Mouse (Mus musculus) gastrocnemius, postnatal 25 days (tissue): ENCODE data around the gene Barx2. TPM values are rescaled to one million over a fixed set of nuclear protein-coding genes. Genes with fewer than 3 reads are reported as not detected.
"Not testable (repeated sequence)": the region's sequence is repeated elsewhere in the genome, so short reads cannot be mapped to it uniquely, and the experiment has no call there.

Experiments used
- DNase-seq: peaks from one replicate; pipeline ENCODE4 v3.0.0; 2022
- long read RNA-seq, 2 experiments: library from polyadenylated mRNA; stranded (forward); transcript quantifications; one replicate each; pipeline ENCODE4 v2.0.0; 2021
- total RNA-seq, 2 experiments: library from RNA; stranded (reverse); gene quantifications; 1 replicate in 1 of 2; 2 replicates in 1 of 2; pipeline ENCODE4 v1.2.3; 2021

Gene Barx2
- total RNA-seq: 10 to 100 TPM in 1 of 2 experiments, 1 to 10 TPM in 1; 3.1 to 18.7 TPM
- long read RNA-seq, experiment 1, partial matches to known transcripts: 1 of 5 reads
- long read RNA-seq, experiment 1, other reads (novel, unspliced or antisense): 2 of 5 reads
- long read RNA-seq, experiment 2, partial matches to known transcripts: 0 of 7 reads
- long read RNA-seq, experiment 2, other reads (novel, unspliced or antisense): 4 of 7 reads

DNA sequence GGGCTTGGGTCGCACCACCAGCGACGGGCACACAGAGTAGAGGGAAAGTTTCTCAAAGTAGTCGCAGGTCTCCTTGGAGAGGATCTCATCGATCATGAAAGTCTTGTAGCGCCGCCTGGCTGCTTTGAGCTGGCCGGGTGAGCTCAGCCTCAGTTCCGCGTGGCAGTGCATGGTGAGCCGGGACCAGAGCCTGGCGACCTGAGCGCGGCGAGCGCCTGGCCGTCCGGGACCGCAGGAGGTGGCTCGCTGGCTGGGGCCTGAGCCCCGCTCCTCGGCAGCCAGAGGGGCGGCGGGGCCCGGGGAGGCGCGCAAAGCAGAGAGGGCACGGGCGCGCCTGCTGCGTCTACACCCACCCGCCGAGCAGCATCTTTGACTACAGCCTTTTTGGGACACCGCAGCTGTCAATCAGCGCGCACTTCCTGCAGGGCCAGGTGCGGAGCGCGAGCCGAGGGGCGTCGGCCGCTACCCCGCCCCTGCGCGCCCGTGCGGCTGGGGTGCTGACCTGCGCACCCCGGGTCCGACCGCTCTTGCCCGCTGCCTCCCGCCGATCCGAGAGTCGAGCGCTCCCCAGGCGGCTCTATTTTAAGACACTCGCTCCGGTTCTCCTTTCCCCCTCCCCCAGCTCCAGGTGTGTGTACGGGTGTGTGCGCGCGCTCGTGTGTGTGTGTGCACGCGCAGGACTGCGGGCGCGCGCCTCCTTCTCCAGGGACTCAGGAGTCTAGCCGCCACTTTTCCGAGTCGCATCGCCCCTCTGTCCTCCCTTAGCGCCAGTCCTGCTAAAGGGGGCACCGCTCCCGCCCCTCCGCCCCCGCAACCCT, at the start of gene Barx2:
Barx2 (minus strand) TSS at position 542 of the 818 bp plus-strand sequence.
- peak; percentile 47 for DNase-seq

DNA sequence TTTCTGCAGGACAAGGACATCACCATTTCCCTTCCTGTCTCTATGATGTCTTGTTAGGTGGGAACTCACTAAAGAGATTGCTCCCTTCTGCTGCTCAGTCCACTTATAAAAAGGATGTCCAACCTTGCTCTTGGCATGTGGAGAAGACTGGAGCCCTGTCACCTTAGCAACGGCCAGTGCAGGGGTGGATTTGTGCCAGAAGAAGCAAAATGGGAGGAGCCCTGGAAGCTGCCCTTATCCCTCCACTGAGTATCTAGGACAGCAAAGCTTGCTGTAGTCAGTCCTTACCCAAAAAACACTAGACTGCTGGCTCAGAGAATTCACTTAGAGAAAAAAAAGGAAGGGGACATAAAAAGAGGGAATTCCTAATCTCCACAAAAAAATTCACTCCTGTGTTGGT, 49.0 kb upstream of the Barx2 start:
- DNase-seq: no peak

DNA sequence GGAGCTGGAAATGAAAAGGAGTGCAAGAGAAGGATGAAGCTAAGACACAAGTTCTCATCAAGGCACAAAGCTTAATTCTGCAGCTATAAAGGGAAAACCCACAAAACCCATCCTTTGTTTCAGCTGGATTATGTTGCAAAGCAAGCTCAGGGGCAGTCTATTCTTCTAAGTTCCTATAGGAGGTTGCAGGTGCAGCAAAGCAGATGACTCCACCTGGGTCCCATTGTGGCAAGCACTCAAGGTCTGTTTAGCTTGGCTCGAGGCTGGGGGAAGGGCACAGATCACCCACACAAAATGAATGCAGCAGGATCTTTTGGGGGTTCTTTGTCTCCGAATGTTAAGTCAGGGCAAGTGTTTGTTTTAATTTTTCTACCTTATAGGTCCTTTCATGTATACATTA, 47.2 kb upstream of the Barx2 start:
- no peak for DNase-seq

DNA sequence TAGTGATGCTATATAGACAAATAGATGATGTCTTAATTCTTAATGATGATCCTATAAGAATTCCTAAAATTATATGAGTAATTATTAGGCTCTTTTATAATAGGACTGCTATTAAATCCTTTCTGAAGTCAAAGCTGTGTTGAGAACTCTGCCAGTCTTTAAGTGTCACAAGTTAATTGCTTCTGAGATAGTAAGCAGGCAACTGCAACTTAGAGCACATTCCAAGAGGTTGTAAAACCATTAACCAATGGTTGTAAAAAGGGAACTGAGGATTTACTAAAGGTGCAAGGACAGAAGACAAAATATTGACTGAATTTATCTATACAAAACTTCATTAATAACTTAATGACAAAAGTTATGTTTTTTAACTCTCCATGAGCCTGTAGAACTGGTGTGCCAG, 44.9 kb upstream of the Barx2 start:
- no peak for DNase-seq

DNA sequence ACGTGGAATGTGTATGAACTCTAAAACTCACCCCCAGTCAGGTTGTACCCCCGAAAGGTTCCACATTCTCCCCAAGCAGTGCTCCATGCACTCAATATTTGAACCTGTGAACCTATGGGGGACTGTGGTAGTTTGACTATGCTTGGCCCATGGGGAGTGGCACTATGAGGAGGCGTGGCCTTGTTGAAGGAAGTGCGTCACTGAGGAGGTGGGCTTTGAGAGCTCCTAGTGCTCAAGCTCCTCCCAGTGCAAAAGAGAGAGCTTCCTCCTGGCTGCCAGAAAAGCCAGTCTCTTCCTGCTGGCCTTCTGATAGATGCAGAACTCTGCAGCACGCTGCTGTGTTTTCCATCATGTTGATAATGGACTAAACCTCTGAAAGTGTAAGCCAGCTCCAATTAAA, 37.2 kb upstream of the Barx2 start:
- no peak for DNase-seq

DNA sequence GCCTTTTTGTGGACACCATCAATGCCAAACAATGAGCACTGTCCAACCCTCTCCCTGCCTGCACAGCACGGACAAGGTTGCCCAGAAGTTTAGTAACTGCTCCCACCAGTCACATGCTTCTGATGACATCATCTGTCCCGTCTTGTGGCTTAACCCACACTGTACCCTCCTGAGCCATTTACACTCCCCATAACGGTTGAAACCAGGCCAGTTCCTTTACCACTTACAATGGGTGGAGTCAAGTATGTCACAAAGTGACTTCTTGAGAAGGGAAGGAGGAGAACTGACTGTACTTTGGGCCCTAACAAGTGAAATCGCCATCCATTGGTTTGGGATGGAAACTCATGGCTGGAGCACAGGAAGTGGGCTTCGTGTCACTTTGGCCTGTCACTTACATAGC, 35.8 kb upstream of the Barx2 start:
- DNase-seq: no peak

DNA sequence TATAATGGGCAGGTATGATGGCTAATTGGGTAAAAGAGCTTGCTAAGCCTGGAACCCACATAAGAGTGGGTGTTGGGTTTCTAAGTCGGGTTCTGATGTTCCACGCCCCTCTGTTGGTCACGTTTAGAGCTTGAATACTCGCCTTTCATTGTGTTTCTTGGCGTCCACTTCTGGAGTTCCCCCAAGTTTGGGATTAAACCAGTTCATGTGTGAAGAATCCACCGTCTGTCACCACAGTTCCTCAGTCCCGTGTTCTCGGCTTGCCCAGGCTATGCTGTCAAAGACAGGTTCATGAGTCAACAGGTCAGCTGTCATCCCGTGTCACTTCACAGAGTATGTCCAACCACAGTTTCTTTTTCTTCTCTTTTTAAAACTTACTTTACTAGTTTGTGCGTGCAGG, 33.8 kb upstream of the Barx2 start:
- DNase-seq: no peak

DNA sequence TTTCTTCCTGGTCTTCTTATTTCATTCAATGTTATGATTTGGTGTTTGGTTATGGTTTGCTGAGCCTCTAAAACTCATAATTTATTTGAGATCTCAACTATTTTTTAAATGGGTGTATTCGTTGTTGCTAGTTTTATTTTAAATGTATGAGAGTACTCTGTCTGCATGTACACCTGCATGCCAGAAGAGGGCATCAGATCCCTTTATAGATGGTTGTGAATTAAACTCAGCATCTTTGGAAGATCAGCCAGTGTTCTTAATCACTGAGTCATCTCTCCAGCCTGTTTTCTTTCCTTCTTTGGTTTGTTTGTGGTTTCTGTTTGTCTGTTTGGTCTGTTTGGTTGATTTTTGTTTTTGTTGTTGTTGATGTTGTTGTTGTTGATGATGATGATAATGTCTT, 29.1 kb upstream of the Barx2 start:
- DNase-seq: no peak

DNA sequence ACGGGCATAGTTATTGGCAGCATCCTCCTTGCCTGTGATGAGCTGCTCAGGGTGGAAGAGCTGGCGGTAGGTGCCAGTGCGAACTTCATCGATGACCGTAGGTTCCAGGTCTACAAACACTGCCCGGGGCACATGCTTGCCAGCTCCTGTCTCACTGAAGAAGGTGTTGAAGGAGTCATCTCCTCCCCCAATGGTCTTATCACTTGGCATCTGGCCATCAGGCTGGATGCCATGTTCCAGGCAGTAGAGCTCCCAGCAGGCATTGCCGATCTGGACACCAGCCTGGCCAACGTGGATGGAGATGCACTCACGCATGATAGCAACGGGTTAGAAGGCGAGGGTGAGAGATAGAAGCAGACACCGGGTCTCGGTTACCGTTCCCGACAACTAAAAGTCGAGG, 23.2 kb upstream of the Barx2 start:
- not testable (repeated sequence) for DNase-seq

DNA sequence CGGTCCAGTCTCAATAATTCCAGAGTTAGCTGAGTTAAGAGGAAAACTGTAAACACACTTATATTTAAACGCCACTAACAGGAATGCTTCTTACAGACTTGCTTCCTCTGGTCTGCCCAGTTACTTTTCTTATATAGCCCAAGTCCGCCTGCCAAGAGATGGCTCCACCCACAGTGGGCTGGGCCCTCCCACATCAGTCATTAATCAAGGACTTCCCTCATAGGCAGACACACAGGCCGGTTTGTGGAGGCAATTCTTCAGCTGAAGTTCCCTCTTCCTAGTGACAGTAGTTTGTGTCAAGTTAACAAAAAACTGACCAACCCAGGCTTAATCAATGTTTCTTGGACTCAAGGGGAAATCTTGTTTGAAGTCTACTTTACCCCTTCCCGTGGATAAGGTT, 18.4 kb upstream of the Barx2 start:
- no peak for DNase-seq

DNA sequence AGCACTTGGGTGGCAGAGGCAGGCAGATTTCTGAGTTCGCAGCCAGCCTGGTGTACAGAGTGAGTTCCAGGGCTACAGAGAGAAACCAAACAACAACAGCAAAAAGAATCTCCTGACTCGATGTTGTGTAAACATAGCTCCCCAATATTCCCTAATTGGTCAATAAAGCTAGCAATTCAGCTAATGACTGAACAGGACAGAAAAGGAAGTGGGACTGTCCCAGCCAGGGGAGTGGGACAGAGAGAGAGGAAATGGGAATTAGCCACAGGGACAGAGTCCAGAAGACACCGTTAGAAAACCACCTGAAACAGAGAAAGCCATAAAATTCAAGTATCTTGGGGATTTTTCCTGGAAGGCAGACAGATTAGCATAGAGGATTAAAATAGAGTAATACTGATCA, 18.0 kb upstream of the Barx2 start:
- no peak for DNase-seq

DNA sequence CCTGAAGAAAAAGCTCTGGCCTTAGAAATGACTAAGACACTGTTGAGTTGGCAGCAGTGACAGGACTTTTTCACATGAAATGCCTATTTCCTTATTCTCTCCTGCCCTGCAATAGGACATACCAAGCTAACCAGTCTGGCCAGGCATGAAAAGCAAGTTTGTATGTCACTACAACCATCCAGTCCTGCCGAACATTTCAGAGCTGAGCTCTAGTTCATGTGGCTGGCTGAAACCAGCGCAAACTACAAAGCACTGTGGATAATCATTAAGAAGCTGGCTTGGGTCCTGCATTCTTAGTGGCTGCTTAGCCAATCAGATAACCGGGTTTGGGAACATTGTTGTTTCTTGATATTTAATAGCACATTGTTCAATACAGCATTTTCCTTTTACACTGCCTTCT, 13.5 kb upstream of the Barx2 start:
- DNase-seq: no peak

DNA sequence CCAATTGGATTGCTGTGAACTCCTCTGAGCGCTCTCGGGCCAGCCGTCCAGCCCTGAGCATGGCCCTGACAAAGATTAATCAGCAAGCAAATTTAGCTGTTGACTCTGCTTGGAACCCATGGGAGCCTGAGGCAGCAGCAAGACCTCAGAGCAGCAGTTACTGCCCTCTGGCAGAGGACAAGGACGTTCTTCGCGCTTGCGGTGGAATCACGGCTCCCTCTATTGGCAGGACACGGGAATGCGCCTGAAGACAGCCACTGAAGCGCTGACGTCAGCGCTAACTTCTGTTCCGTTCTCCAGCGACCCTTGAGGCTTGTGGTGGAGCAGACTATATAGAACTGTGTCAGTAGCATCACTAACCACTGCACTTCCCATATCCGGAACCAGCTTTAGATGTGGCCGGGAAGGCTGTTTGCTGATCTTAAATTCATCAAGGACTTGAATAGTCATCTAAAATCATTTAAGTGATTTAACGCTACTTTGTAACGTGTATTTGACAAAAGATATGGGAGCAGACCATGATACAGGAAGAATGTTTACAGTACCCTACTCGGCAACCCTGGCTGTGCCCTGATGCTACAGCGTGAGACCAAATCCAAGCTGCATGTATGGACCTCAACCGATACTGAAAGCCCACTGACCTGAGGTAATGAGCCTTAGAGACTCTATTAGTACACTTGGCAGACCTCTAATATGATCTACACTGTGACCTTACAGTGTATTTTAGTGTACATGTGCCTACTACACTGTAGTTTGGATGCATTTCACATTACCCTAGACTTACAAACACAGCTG, 12.8 kb upstream of the Barx2 start:
- DNase-seq: peak; percentile 75

DNA sequence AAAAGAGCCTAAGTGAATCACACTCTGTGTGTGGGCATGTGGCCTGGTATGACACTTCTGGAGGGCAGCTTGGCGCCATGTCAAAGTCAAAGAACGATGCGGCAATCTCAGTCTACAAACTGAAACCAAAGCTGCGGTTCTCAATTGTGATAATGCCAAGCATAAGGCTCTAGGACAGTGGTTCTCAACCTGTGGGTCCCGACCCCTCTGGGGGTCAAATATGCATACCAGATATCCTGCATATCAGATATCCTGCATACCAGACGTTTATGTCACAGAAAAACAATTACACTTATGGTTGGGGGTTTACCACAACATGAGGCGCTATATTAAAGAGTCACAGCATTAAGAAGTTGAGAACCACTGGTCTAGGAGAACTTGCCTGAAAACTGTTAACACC, 10.3 kb upstream of the Barx2 start:
- DNase-seq: no peak

DNA sequence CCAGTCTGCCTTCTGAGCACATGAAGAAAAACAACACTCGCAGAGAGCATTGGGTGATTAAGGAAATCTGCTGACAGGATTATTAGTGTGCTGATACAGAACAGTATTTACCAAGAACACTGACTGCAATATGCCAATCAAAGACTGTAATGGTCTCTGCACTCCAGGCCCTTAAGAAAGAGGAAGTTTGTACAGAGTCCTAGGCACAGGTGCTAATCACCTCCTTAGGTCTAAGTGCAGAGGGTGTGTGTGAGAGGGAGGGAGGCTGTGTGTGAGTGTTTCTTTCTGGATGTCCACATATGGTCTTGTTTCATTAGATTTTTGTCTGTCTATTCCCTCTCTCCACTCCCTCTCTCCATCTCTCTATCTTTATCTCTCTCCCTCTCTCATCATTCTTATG, 6.5 kb upstream of the Barx2 start:
- no peak for DNase-seq

DNA sequence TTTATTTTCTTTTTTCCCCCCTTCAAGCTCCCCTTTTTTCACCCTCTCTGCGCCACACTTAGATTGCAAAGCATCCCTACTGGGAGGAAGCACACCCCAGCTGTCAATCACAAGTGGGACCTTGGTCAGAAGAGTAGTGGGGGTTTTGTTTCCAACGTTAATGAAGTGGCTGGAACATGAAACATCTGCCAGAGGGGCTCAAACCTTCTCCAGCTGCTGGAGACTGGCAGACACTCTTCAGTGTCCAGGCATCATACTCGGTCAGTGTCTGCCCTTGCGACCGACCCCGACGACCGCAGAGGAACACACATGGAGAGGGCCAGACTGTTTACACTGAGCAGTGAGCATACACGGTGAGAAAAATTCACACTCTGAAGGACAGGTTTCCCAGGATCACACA, 3.2 kb upstream of the Barx2 start:
- no peak for DNase-seq

DNA sequence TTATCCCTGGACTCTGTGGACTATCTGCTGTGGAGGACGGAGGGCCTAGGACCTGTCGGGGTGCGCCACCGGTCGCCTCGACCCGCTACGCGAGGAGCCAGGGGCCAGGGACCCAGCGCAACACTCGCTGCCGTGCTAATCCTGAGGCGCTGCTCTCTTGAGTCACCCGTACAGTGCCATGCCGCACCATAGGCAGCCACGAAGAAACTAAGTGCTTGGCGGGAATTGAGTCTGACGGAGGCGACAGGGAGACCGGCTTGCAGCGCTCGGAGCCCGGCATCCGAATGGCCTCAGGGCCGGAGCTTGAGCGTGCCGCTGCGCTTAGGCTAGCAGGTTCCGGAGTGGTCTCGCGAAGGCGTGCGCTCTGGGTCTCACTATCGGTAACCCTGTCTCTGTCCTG, 1.6 kb upstream of the Barx2 start:
- DNase-seq: no peak

DNA sequence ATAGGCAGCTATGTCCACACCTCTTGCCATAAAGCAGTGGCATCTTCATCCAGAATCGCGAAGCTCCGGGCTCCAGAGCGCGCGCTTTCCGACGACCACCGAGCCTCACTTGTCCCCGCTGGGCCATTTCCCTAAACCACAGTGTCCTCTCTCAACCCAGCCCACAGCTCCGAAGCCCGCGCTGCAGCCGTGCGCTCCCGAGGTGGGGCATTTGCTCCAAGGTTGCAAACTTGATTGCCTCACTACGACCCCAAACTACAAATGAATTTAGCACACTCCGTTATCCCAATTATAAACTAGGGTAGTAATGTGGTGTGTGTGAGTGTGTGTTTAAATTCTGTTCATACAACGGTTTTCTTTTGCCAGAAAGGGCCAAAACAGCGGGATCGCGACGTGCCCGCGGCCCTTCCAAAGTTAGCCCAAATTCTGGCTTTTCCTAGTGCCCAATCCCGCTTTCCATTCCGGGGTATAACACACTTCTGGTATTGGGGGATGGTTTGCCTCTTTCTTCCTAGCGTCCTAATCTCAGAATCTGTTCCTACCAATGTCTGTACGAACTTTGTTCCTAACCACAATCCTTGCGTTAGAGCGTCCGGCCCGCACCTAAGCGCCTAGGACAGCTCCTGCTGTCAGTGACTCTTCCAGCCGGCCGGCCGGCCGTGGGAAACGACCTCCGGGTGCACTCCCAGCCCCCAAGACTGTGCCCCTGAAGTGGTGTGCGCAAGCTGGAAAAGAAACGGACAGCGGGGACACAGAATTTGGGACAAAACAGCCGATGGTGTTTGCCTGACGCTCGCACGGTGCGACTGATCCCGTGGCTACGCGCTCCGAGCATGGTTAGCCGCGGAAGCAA, 703 bp upstream of the Barx2 start:
- no peak for DNase-seq

DNA sequence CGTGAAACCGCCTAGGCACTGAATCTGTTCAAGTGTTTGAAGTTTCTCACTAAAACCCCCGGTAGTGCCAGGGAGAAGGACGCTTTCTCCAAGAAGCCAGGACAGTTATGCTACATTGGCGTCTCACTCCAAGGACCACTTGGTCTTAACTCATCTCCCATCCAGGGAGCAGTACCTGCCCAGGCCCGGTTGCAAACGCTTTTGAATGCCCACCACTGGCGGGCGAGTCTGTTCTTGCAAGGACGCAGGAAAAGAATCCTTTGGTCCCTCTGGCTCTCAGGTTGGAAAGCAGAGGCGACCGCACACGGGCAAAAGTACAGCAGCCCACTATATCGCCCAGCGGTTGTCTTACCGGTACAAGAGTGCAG, 725 bp downstream of the Barx2 start:
- DNase-seq: no peak

DNA sequence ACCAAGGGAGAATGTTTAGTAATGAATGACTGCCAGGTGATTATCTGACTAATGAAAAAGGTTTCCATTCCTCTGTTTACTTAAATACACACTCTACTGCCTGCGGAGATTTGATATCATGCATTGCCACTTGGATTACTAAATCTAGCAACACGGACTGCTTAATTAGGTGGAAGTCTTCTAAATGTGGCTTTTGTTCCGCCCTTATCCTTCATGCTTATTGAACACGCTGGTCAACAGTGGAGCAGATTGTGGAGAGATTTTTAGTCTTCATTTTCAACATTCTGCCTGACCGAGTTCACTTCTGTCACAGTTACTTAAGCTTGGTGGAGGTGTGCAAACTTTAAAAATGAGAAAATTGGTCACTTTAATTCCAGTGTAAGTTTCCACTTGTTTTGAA, 3.0 kb downstream of the Barx2 start:
- DNase-seq: no peak

DNA sequence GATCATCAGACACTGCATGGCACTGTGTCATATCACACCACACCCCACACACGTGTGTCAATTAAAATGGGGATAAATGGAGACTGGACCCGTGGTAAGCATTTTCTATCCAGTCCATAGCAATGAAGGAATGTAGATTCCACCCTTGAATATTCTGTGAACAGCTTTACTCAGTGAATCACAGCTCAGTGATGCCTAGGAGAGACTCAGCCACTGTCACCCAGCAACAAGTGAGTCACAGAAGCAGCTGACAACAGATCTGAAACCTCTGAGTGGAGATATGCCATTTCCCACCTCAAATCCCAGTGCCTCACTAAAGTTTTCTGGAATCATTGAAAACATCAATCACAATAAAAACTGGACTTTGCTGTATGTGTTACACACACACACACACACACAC, 11.5 kb downstream of the Barx2 start:
- DNase-seq: no peak

DNA sequence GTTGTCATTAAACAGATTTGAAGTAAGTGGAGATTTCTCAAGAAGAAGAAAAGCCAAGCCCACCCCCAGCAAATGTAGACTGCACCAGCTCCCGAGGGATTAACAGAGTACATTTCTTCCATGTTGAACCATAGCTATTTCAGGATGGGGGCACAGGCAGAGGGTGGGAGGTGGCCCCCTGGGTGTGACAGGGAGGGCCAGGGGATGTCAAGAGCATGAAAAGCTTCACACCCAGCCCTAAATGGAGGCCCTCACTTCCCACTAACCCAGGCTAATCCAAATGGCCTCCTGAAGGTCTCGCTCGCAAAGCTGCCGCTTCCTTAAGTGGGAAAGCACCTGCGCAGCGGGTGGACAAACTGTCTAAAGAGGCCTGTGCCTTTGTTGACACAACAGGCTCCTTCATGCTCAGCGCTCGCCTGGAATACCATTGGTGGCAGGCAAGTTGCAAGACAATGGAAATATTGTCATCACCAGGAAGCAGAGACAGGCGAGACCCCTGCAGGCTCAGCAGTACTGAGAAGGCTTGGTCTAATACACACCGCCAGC, 18.4 kb downstream of the Barx2 start:
- no peak for DNase-seq
